Mouse (Mus musculus) embryonic fibroblast, embryonic 13.5 days (primary cell): ENCODE measurements around the gene Rad9a. TPM values are rescaled to one million over a fixed set of nuclear protein-coding genes. Genes with fewer than 3 reads are reported as not detected.
"Not testable (repeated sequence)": the region's sequence is repeated elsewhere in the genome, so short reads cannot be mapped to it uniquely, and the experiment has no call there.

Experiments used
- H3K27ac ChIP-seq: 2 replicates; pipeline ENCODE4 v1.5.1; 2012; ENCODE audit warnings: low read length, control low read depth, inconsistent platforms; ENCODE audit not compliant: insufficient read depth
- H3K4me1 ChIP-seq: 2 replicates; pipeline ENCODE4 v1.6.1; 2011; ENCODE audit warnings: low read length; ENCODE audit not compliant: control insufficient read depth, insufficient read depth
- H3K4me3 ChIP-seq: 2 replicates; pipeline ENCODE4 v1.5.1; 2011; ENCODE audit warnings: mild to moderate bottlenecking, control low read depth, low read length; ENCODE audit not compliant: insufficient read depth
- CTCF ChIP-seq: IDR thresholded peaks from 2 replicates; pipeline ENCODE4 v1.5.1; 2011; ENCODE audit warnings: mild to moderate bottlenecking, control low read depth, low read length, moderate library complexity, borderline replicate concordance; ENCODE audit not compliant: insufficient read depth
- POLR2A ChIP-seq: IDR thresholded peaks from 2 replicates; pipeline ENCODE4 v1.6.1; 2011; ENCODE audit warnings: low read depth, mild to moderate bottlenecking, control low read depth, low read length, moderate library complexity
- polyA plus RNA-seq: library from polyadenylated mRNA; stranded (reverse); fragments of >200 nt; gene quantifications from 2 replicates; pipeline ENCODE4 v1.2.4, GENCODE M21; 2011; ENCODE audit warnings: low read depth; ENCODE audit not compliant: missing spikeins, insufficient read length

Rad9a gene
- polyA plus RNA-seq = 25.5 and 32.3 TPM in 2 replicates

GRCm38 (mm10) chr19:4201291-4201909 is at the start of gene Rad9a:
TSS of gene Rad9a (minus strand) at chr19:4201662.
- H3K27ac ChIP-seq = peak within 1 kb of the TSS; percentile 33
- peak within 1 kb of the TSS; percentile 61 for H3K4me3 ChIP-seq
- H3K4me1 ChIP-seq = peaks cover 10% of the 10 kb centered on the region
- peak; percentile 88 for TF ChIP-seq POLR2A
- no peak for TF ChIP-seq CTCF

GRCm38 (mm10) chr19:4248683-4249082 is 47.2 kb upstream of the Rad9a start:
- not testable (repeated sequence) for H3K27ac ChIP-seq, H3K4me1 ChIP-seq, H3K4me3 ChIP-seq

GRCm38 (mm10) chr19:4247010-4247409 is 45.5 kb upstream of the Rad9a start:
- H3K4me1 ChIP-seq = peaks cover 2% of the 10 kb centered on the region; the same call in 1 of the 2 replicates
- no peak overlapping the region for H3K4me3 ChIP-seq
- H3K27ac ChIP-seq = no peak overlapping the region
- TF ChIP-seq POLR2A (no peak), CTCF (no peak)

DNA sequence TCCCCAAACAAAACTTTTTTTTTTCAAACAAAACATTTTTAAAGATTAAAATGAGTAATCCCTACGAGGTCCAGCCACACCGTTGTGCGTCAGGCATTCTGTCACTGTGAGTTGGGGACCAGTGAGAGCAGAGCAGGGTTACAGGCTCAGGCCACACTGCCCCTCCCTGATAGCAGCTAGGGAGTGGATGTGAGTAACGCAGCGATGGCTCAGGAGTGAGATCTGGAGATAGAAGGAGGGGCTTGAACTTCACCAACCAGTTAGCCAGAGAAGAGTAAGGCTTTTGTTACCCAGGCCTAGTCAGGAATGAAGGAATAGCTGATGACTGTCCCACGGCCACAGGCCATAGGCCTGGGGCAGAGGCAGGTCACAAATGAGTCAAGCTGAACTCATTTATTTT is 43.3 kb upstream of the Rad9a start:
- no peak for TF ChIP-seq POLR2A
- TF ChIP-seq CTCF = no peak
- peaks cover 5% of the 10 kb centered on the region for H3K4me1 ChIP-seq
- H3K27ac ChIP-seq = no peak overlapping the region
- H3K4me3 ChIP-seq = no peak overlapping the region

- Histone ChIP-seq H3K4me1 (peaks cover 5% of the 10 kb centered on the region), H3K4me3 (no peak overlapping the region), H3K27ac (no peak overlapping the region)
- no peak for TF ChIP-seq CTCF
- TF ChIP-seq POLR2A = no peak
These were observed 41.0 kb upstream of the Rad9a start for GRCm38 (mm10) chr19:4242416-4242815.

- no peak for TF ChIP-seq POLR2A
- TF ChIP-seq CTCF = no peak
- H3K4me3 ChIP-seq = no peak overlapping the region
- no peak overlapping the region for H3K27ac ChIP-seq
- H3K4me1 ChIP-seq = peaks cover 3% of the 10 kb centered on the region; the same call in 1 of the 2 replicates
These were observed 38.8 kb upstream of the Rad9a start for GRCm38 (mm10) chr19:4240247-4240668.

- Histone ChIP-seq H3K27ac (no peak overlapping the region), H3K4me1 (peaks cover 10% of the 10 kb centered on the region), H3K4me3 (no peak overlapping the region)
- TF ChIP-seq CTCF (no peak), POLR2A (no peak)
These were observed 33.1 kb upstream of the Rad9a start for GRCm38 (mm10) chr19:4234548-4234947.

DNA sequence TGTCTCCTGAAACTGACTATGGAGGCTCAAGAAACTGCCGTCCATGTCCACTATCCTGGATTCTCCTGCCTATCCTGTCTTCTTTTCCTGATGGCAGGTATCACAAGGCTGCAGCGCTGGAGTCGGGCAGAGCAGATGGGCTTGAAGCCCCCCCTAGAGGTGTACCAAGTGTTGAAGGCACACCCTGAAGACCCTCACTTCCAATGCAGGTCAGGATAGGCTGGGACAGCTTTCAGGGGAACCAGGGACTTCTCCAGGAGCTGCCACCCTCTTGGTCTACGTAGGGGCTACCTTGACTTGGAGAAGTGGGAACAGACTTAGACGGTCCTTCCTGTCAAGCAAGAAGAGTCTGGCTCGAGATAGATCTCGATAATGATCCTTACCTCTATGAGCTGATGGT is 31.2 kb upstream of the Rad9a start:
- no peak overlapping the region for H3K4me3 ChIP-seq
- peaks cover 10% of the 10 kb centered on the region for H3K4me1 ChIP-seq
- peak overlapping the region; percentile 85; the same call in 1 of the 2 replicates for H3K27ac ChIP-seq
- TF ChIP-seq CTCF (no peak), POLR2A (no peak; the same call in 1 of the 2 replicates)

- Histone ChIP-seq H3K4me1 (peaks cover 10% of the 10 kb centered on the region), H3K27ac (peak overlapping the region; percentile 85), H3K4me3 (peak overlapping the region; percentile 56)
- TF ChIP-seq POLR2A (no peak; the same call in 1 of the 2 replicates), CTCF (no peak)
These were observed 30.7 kb upstream of the Rad9a start for GRCm38 (mm10) chr19:4232186-4232572.

- Histone ChIP-seq H3K27ac (peak within 1 kb of the TSS; percentile 85), H3K4me3 (peak within 1 kb of the TSS; percentile 56), H3K4me1 (peaks cover 10% of the 10 kb centered on the region)
- TF ChIP-seq POLR2A (peak; percentile 81), CTCF (no peak)
These were observed 30.1 kb upstream of the Rad9a start, which contains the start of gene Pold4 for GRCm38 (mm10) chr19:4231253-4232185. TSS of gene Pold4 (plus strand) at chr19:4231899.
